Mouse (Mus musculus) thymus, postnatal 10 days (tissue): Measurements from ENCODE around the gene P3h3.
"Not testable (repeated sequence)": the region's sequence is repeated elsewhere in the genome, so short reads cannot be mapped to it uniquely, and the experiment has no call there.

Experiments used
- DNase-seq, 2 experiments: peaks; one replicate each; pipeline ENCODE4 v3.0.0; 2021; ENCODE audit warnings: low spot score in 2 of 2

Gene P3h3

GRCm38 (mm10) chr6:124831199-124831598 is 26.4 kb downstream of the P3h3 start:
- not testable (repeated sequence) for DNase-seq

GRCm38 (mm10) chr6:124829799-124830700 is 27.5 kb downstream of the P3h3 start:
- peak; percentile 88 to 93 for DNase-seq

DNA sequence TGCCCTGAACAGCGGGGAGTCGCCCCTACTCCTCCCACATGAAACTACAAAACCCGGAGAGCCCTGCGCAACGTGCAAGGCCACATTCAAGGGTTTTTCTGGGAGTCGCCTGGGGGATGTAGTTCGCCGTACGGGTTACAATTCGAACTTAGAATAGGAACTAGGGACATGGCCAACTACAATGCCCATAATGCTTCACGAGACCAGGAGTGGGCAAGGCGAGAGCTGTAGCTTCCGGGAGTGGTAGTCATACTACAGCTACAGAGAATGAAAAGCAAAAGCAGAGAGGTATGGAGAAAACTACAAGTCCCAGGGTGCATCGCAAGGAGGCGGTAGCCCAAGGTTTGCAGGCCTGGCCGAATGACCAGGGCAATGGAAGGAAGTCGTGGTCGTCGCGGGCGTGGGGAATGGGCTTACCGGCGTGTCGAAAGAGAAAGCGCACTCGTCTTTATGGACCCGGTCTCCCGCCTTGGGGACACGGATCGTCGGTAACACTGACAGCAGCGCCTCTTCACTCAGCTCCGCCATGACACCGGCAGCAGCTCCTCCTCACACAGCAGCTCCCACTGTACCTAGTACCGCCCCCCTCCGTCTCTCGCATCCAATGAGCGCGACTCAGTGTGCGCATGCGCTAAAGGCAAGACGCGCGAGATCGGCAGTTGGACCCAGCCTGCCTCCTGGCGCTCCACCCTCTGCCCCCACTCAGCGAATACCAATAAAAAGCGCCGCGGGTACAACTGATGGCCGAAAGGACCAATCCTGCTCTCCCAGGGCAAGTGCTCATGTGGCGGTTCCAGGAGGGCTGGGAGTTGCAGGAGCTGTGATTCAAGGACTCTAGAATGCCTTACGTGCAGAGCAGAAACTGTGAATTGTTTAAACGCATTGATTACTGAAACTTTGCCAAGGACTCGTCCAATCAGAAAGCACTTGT is 28.4 kb downstream of the P3h3 start, which contains the start of the genes Usp5 and Cdca3:
Gene Usp5 (minus strand): TSS at position 617 of the 931 bp plus-strand sequence.
Gene Cdca3 (plus strand): TSS at position 680 of the 931 bp plus-strand sequence.
- peak; percentile 96 to 99 for DNase-seq

GRCm38 (mm10) chr6:124828101-124828592 is 29.4 kb downstream of the P3h3 start:
- DNase-seq: peak in 1 of 2 experiments; percentile 42

DNA sequence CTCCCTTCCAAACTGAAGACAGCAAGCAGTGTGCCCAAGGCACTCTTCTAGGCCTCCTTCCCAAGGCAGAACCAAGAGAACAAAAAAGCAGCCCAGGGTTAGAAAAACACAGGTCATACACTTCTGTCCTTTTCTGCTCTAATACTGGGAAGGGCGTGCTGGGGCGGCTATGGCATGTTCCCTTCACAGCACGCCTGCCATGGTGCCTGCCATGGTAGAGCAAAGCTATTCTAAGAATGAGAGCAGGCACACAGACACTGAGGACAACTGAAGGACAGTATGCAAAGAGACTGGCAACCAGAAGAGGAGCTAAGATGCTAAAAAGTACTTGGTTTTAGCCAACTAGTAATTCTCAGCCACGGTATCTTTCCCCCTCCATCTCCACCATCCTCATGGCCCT is 35.5 kb downstream of the P3h3 start:
- DNase-seq: no peak

DNA sequence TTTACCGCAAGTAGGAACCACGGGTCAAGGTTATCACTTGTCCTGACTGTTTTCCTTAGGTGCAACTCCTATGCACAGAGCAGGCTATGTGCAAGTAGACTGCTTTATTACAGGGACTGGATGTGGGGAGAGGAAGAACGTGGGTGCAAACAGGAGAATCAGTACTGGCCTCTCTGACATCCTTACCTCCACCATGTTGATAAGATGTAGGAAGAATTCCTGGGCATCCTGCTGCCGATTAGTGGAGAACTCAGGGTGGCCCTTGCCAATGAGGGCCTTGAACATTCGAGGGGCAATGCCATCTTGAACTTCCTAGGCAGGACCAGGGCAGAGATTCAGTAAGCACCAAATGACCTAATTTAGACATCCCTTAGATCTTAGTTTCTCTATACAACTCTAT is 36.7 kb downstream of the P3h3 start:
- no peak for DNase-seq

GRCm38 (mm10) chr6:124817971-124818370 is 39.6 kb downstream of the P3h3 start:
- DNase-seq: no peak

DNA sequence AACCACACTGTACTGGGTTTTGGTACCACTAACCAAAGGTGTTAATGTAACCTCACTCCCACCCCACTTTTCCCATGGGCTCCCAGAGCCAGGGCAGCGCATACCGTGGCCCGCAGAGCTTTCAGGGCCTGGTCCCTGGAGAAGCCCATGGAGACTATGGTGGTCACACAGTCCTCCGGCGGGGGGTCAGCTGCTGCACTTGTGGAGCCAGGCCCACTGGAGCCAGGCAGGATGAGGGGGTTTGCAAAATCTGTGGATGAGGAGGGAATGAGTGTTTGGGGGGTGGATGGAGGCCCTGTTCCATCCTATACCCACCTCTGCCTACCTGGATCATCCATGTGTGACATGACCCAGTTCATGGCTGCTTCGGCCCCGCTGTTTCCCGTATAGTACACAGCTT is 40.0 kb downstream of the P3h3 start:
- DNase-seq: no peak

GRCm38 (mm10) chr6:124817125-124817524 is 40.4 kb downstream of the P3h3 start:
- DNase-seq: no peak

- no peak for DNase-seq
Measured at GRCm38 (mm10) chr6:124816611-124817010, 40.9 kb downstream of the P3h3 start.

- DNase-seq: no peak
Measured at GRCm38 (mm10) chr6:124814858-124815774, 42.4 kb downstream of the P3h3 start.

- no peak for DNase-seq
Measured at GRCm38 (mm10) chr6:124814448-124814847, 43.1 kb downstream of the P3h3 start.

GRCm38 (mm10) chr6:124813933-124814332 is 43.6 kb downstream of the P3h3 start, which contains the start of gene Tpi1:
Tpi1 (minus strand) TSS chr6:124814296.
- peak; percentile 66 to 68 for DNase-seq

DNA sequence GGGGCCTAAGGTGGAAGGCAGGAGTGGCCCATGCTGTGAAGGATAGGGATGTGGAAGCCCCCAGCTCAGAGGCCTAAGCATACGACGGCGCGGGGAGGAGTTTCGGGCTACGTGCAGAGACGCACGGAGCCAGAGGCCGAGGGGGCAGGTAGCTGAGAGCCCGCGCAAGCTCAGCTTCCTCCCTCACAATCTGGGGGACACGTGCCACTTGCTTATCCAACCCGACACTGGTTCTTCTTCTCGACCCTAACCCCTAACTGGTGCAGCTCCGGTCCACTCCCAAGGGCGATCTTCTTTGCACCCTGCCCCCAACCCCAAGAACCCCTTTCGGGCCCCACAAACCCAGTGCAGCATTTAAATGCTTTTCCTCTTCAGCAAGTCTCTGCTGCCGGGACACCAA is 44.1 kb downstream of the P3h3 start:
- peak; percentile 63 to 68 for DNase-seq

- no peak for DNase-seq
Measured at GRCm38 (mm10) chr6:124812848-124813247, 44.7 kb downstream of the P3h3 start.

GRCm38 (mm10) chr6:124811701-124812560 is 45.6 kb downstream of the P3h3 start:
- DNase-seq: no peak

DNA sequence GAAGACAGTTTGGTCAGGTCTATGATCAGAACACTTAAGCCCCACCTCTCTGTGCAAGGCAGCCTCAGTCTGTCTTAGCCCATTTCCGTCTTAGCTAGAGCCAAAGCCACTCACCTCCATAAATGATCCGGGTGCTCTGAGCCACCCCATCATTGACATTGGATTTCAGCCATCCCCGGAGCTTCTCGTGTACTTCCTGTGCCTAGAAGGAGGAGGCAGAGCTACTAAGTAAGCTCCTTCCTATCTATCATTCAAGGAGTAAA is 46.2 kb downstream of the P3h3 start:
- DNase-seq: no peak

DNA sequence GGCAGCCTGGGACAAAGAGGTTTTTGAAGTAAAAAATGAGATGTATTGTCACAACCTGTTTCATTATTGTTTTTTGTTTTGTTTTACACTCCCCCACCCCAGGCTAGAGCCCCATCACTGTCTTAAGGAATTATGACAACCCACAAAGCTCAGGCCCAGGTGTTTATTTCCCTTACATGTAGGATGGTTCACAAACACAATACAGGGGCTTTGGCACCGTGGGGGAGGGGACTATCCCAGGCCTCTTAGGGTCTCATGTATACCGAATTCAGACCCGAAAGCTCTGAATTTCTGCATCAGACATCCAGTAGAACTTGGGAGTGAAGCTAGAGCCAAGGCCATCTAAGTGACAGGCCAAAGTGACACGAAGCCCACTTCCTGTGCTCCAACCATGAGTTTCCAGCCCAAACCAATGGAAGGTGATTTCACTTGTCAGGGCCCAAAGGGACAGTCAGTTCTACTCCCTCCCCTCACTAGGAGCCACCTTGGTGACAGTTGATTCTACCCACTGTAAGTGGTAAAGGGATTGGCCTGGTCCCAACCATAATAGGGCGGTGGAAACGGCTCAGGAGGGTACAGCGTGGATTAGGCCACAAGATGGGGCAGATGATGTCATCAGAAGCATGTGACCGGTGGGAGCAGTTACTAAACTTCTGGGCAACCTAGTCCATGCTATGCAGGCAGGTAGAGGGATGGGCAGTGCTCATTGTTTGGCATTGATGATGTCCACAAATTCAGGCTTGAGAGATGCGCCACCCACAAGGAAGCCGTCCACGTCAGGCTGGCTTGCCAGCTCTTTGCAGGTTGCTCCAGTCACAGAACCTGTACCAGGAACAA is 46.8 kb downstream of the P3h3 start:
- DNase-seq: not testable (repeated sequence)
